Comparison of ENCODE assay signal across 9 mouse cellular contexts in the genomic region with DNA sequence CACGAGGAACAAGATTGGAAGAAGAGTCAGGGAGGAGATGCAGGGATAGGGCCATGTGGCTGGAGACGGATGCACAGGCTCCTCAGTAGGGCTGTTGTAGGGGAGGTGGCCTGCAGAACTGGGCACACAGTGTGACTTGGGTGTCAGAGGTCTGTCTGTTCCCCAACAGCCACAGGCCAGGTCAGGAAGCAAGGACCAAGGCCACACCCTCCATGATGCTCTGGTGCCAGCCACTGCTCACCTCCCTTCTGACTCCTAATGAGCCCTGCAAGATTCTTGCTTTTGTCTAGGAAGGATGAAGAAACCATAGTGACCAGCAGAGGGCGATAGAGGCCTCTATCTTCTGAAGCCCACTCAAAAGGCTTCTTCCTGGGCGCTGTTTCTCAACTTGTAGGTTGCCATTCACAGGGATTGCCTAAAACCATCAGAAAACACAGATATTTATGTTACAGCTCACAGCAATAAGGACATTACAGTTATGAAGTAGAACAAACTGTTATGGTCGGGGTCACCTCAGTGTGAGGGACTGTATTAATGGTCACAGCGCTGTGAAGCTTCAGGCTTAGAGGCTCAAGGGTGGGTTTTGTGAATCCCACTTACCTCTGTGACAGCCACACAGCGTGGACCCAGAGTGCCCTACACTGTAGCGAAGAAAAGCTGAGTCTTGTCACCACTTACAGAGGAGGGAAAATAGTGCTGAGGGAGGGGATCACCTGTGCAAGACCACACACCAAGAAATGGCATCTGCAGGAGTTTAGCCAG. TPM values are rescaled to one million over a fixed set of nuclear protein-coding genes. Genes with fewer than 3 reads are reported as not detected.
DNase-seq lines count a peak whose midpoint lies in the region; ATAC-seq and TF ChIP-seq lines count a peak whose summit lies in the region.
"Had no signal": no experiment of that assay in that cellular context is flagged by ENCODE, and none has a peak within 500 bp of the region (broad histone marks: within the 10 kb centered on the region; RNA-seq: fewer than 3 reads in every experiment).

No protein-coding gene starts in this region.

- WGBS in thymus, adult 2 months = 76% methylated on average over 8 of the region's 8 CpGs
- 59% methylated on average over 8 of the region's 8 CpGs for WGBS in forebrain, embryonic 15.5 days
- 67% methylated on average over 8 of the region's 8 CpGs for WGBS in intestine, postnatal 0 days
- 70% methylated on average over 8 of the region's 8 CpGs for WGBS in liver, embryonic 13.5 days (ENCODE audit: insufficient replicate concordance)
- WGBS in neural tube, embryonic 11.5 days = 64% methylated on average over 8 of the region's 8 CpGs

- DNase-seq in thymus, adult 2 months = peak; percentile 66
- no peak for DNase-seq in thymus, adult 18-20 months
- DNase-seq in cerebellum, adult 18-20 months = peak; percentile 76 to 83
- DNase-seq in liver, embryonic 13.5 days = peak; percentile 45
- DNase-seq in neural tube, embryonic 11.5 days (ENCODE audit: low spot score) = peak; percentile 70
- peak; percentile 46 for DNase-seq in yolk sac, embryonic 10.5 days (ENCODE audit: low spot score)

- H3K36me3 ChIP-seq in thymus, adult 2 months (ENCODE audit: control insufficient read depth, insufficient read depth, low read length) = no peaks in the 10 kb centered on the region
- H3K36me3 ChIP-seq in forebrain, embryonic 15.5 days = peaks cover 48% of the 10 kb centered on the region; the same call in 1 of the 2 replicates
- peaks cover 43% of the 10 kb centered on the region for H3K36me3 ChIP-seq in intestine, postnatal 0 days (ENCODE audit: control insufficient read depth, insufficient read depth)
- peaks cover 100% of the 10 kb centered on the region for H3K36me3 ChIP-seq in liver, embryonic 13.5 days
- peaks cover 2% of the 10 kb centered on the region; the same call in 1 of the 2 replicates for H3K36me3 ChIP-seq in neural tube, embryonic 11.5 days (ENCODE audit: control insufficient read depth, insufficient read depth, low read length)

- no peak overlapping the region for H3K27ac ChIP-seq in thymus, adult 2 months (ENCODE audit: control insufficient read depth, insufficient read depth, low read length)
- H3K27ac ChIP-seq in forebrain, embryonic 15.5 days (replicated peaks) = peak overlapping the region; percentile 42
- no peak overlapping the region for H3K27ac ChIP-seq in intestine, postnatal 0 days (ENCODE audit: low read depth, low read length)
- H3K27ac ChIP-seq in liver, embryonic 13.5 days = no peak overlapping the region
- no peak overlapping the region for H3K27ac ChIP-seq in neural tube, embryonic 11.5 days (ENCODE audit: low read depth, low read length)

- peak; percentile 52; the same call in 1 of the 2 replicates for TF ChIP-seq CTCF in thymus, adult 2 months (IDR thresholded peaks at IDR 0.05; ENCODE audit: borderline replicate concordance, control insufficient read depth, extremely low read depth, insufficient read depth, low read length, poor library complexity)
- peak; percentile 88 for TF ChIP-seq CTCF in intestine, postnatal 0 days (IDR thresholded peaks at IDR 0.05; ENCODE audit: low read depth)

- no peaks in the 10 kb centered on the region for H3K9me3 ChIP-seq in forebrain, embryonic 15.5 days
- H3K9me3 ChIP-seq in intestine, postnatal 0 days (ENCODE audit: control insufficient read depth) = no peaks in the 10 kb centered on the region
- no peaks in the 10 kb centered on the region for H3K9me3 ChIP-seq in liver, embryonic 13.5 days (replicated peaks)
- no peaks in the 10 kb centered on the region for H3K9me3 ChIP-seq in neural tube, embryonic 11.5 days (ENCODE audit: control insufficient read depth, low read length)

- no peak for TF ChIP-seq POLR2A in thymus, adult 2 months (IDR thresholded peaks at IDR 0.05; ENCODE audit: control insufficient read depth, extremely low read depth, insufficient read depth, low read length, poor library complexity)

- H3K9ac ChIP-seq in forebrain, embryonic 15.5 days (replicated peaks) = no peak overlapping the region
- H3K9ac ChIP-seq in intestine, postnatal 0 days (ENCODE audit: low read depth, low read length) = no peak overlapping the region
- H3K9ac ChIP-seq in liver, embryonic 13.5 days = no peak overlapping the region
- no peak overlapping the region for H3K9ac ChIP-seq in neural tube, embryonic 11.5 days (ENCODE audit: low read length)

- H3K4me1 ChIP-seq in thymus, adult 2 months (replicated peaks; ENCODE audit: control insufficient read depth, insufficient read depth, low read length) = no peaks in the 10 kb centered on the region
- 0 out of 2 replicates have a peak, but pooled peaks cover 4% of the 10 kb centered on the region for H3K4me1 ChIP-seq in forebrain, embryonic 15.5 days
- no peaks in the 10 kb centered on the region for H3K4me1 ChIP-seq in intestine, postnatal 0 days (replicated peaks; ENCODE audit: control insufficient read depth, insufficient read depth, low read length)
- H3K4me1 ChIP-seq in liver, embryonic 13.5 days (replicated peaks) = peaks cover 21% of the 10 kb centered on the region
- H3K4me1 ChIP-seq in neural tube, embryonic 11.5 days (ENCODE audit: control insufficient read depth, insufficient read depth, low read length) = no peaks in the 10 kb centered on the region

- ATAC-seq in forebrain, embryonic 15.5 days (replicated peaks) = peak; percentile 71
- 0 out of 2 replicates have a peak, but pooled peaks have one; percentile 27 for ATAC-seq in intestine, postnatal 0 days
- 0 out of 2 replicates have a peak, but pooled peaks have one; percentile 2 for ATAC-seq in liver, embryonic 13.5 days (ENCODE audit: low read depth)
- no peak for ATAC-seq in neural tube, embryonic 11.5 days (ENCODE audit: insufficient read depth, low FRiP score, low TSS enrichment)

- no peaks in the 10 kb centered on the region for H3K27me3 ChIP-seq in thymus, adult 2 months (ENCODE audit: control insufficient read depth, insufficient read depth, low read length)
- H3K27me3 ChIP-seq in forebrain, embryonic 15.5 days = no peaks in the 10 kb centered on the region
- H3K27me3 ChIP-seq in intestine, postnatal 0 days (replicated peaks; ENCODE audit: control insufficient read depth, insufficient read depth, low read length) = no peaks in the 10 kb centered on the region
- H3K27me3 ChIP-seq in liver, embryonic 13.5 days = no peaks in the 10 kb centered on the region
- H3K27me3 ChIP-seq in neural tube, embryonic 11.5 days (ENCODE audit: control insufficient read depth, insufficient read depth, low read length) = no peaks in the 10 kb centered on the region

- H3K4me2 ChIP-seq in forebrain, embryonic 15.5 days (replicated peaks) = no peak overlapping the region
- H3K4me2 ChIP-seq in intestine, postnatal 0 days (replicated peaks; ENCODE audit: low read depth) = no peak overlapping the region
- no peak overlapping the region for H3K4me2 ChIP-seq in liver, embryonic 13.5 days
- no peak overlapping the region for H3K4me2 ChIP-seq in neural tube, embryonic 11.5 days (ENCODE audit: low read depth)

- no peak overlapping the region for H3K4me3 ChIP-seq in thymus, adult 2 months (ENCODE audit: control insufficient read depth, insufficient read depth, low read length)
- no peak overlapping the region for H3K4me3 ChIP-seq in forebrain, embryonic 15.5 days
- no peak overlapping the region for H3K4me3 ChIP-seq in intestine, postnatal 0 days (ENCODE audit: low read depth, low read length)
- no peak overlapping the region for H3K4me3 ChIP-seq in liver, embryonic 13.5 days (replicated peaks)
- no peak overlapping the region for H3K4me3 ChIP-seq in neural tube, embryonic 11.5 days (ENCODE audit: low read depth, low read length)
- H3K4me3 ChIP-seq: myocyte had no signal

RNA-seq across cellular contexts. Expression of a gene that starts 23.6 kb away (rescaled TPM):
- not detected in 2 replicates for polyA plus RNA-seq in thymus, adult 2 months (2012; rRNA removed)
- 1.0 and 1.1 TPM in 2 replicates for polyA plus RNA-seq in forebrain, embryonic 15.5 days (2015; fragmentation: Nextera tagmentation; extraction: Ambion mirVana)
- 0.10 and 0.21 TPM in 2 replicates for polyA plus RNA-seq in intestine, postnatal 0 days (2015; fragmentation: Nextera tagmentation; extraction: Ambion mirVana)
- polyA plus RNA-seq in liver, embryonic 13.5 days (2015; fragmentation: Nextera tagmentation; extraction: Ambion mirVana) = 0.75 and 0.81 TPM in 2 replicates
- not detected in 2 replicates for polyA plus RNA-seq in neural tube, embryonic 11.5 days (2014; fragmentation: Nextera tagmentation; extraction: Ambion mirVana)

Comparison
In these comparisons a context has a peak if more than half of its experiments do, and no peak if none do; other contexts are left out.
1. DNase-seq: peak in thymus, adult 2 months (single experiment), cerebellum, adult 18-20 months (2 of 2), liver, embryonic 13.5 days (single experiment), neural tube, embryonic 11.5 days (single experiment) and yolk sac, embryonic 10.5 days (single experiment); none in thymus, adult 18-20 months (0 of 2).